8 mouse cellular contexts compared by ENCODE assay signal in the genomic region with DNA sequence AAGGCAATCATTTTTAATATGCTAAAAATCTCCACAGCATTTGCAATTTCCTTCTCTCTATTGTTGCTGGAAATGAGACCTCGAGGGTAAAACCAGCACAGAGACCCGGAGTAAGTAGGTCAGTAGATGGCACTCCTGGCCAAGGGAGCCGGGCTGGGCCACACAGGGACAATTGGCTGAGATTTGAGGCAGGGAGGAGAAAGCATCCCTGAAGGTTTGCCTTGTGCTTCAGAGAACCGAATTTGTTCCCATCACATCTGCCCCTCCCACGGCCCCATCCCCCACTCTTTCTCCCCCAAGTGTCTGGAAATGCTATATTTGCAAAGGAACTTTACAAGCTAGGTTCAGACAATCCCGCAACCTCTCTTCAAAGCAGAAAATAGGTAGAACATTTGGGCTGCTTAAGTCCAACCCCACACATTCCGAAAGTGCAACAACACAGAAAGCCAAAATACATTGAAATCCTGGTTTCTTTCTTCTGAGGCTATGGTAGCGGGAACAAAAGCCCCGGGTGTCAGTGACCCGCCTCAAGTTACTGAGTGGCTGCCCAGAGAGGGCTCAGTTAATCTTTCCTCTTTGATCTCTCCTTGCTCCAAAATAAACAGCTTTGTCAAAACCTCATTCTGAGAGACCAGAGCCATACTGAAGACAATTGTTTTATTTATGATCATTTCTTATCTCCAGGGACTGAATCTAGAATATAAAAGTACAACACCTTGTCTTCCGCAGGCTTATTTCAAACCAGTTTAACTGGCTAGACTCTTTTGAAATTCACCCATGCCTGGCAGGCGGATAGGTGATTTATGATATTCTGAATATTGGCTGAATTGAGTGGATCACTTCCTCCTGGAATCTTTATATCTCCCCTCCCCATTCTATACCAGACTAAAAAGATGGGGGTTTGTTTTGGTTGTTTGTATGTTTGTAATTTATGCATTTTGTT.
DNase-seq lines count a peak whose midpoint lies in the region; ATAC-seq and TF ChIP-seq lines count a peak whose summit lies in the region.

No protein-coding gene starts in this region.

- H3K4me1 ChIP-seq in heart, embryonic 10.5 days = peaks cover 17% of the 10 kb centered on the region
- no peaks in the 10 kb centered on the region for H3K4me1 ChIP-seq in kidney, postnatal 0 days (replicated peaks; ENCODE audit: insufficient read depth, low read length)
- H3K4me1 ChIP-seq in liver, embryonic 14.5 days (replicated peaks; ENCODE audit: control insufficient read depth in 2 of 2, insufficient read depth in 2 of 2, low read length in 1 of 2) = no peaks in the 10 kb centered on the region

- TF ChIP-seq EP300 in liver, embryonic 14.5 days (IDR thresholded peaks at IDR 0.05; ENCODE audit: low read depth) = no peak

- no peak overlapping the region for H3K9ac ChIP-seq in kidney, postnatal 0 days (ENCODE audit: low read depth, low read length)
- no peak overlapping the region for H3K9ac ChIP-seq in liver, embryonic 14.5 days (replicated peaks)

- H3K9me3 ChIP-seq in heart, embryonic 10.5 days = no peaks in the 10 kb centered on the region
- H3K9me3 ChIP-seq in kidney, postnatal 0 days (replicated peaks; ENCODE audit: low read length) = no peaks in the 10 kb centered on the region
- H3K9me3 ChIP-seq in liver, embryonic 14.5 days (ENCODE audit: control insufficient read depth, low read length) = no peaks in the 10 kb centered on the region

- H3K27ac ChIP-seq in heart, embryonic 10.5 days = no peak overlapping the region
- H3K27ac ChIP-seq in kidney, postnatal 0 days = no peak overlapping the region
- no peak overlapping the region for H3K27ac ChIP-seq in liver, embryonic 14.5 days

- H3K36me3 ChIP-seq in heart, embryonic 10.5 days = peaks cover 23% of the 10 kb centered on the region
- H3K36me3 ChIP-seq in kidney, postnatal 0 days (ENCODE audit: insufficient read depth, low read length) = peaks cover 4% of the 10 kb centered on the region; the same call in 1 of the 2 replicates
- peaks cover 78% of the 10 kb centered on the region for H3K36me3 ChIP-seq in liver, embryonic 14.5 days (replicated peaks; ENCODE audit: control insufficient read depth, insufficient read depth, low read depth)

- DNase-seq in urinary bladder, postnatal 14 days (ENCODE audit: low spot score) = peak; percentile 60
- DNase-seq in urinary bladder, postnatal 10 days (ENCODE audit: low spot score) = no peak
- peak; percentile 87 for DNase-seq in embryo, embryonic 10.5 days (ENCODE audit: low spot score)
- DNase-seq in heart, embryonic 10.5 days (ENCODE audit: low spot score) = peak; percentile 85
- DNase-seq in kidney, postnatal 0 days (ENCODE audit: low spot score) = peak; percentile 82
- DNase-seq in liver, embryonic 14.5 days (ENCODE audit: low read depth in 3 of 3, low spot score in 3 of 3) = no peak
- DNase-seq in retina, adult 2 months (ENCODE audit: low read depth, low spot score) = peak; percentile 13

- no peak overlapping the region for H3K4me3 ChIP-seq in heart, embryonic 10.5 days
- no peak overlapping the region for H3K4me3 ChIP-seq in kidney, postnatal 0 days (replicated peaks; ENCODE audit: low read depth, low read length)
- H3K4me3 ChIP-seq in liver, embryonic 14.5 days (ENCODE audit: insufficient read depth in 1 of 2, low read depth in 2 of 2, low read length in 2 of 2) = no peak overlapping the region

- peak overlapping the region; percentile 1; the same call in 1 of the 2 replicates for H3K4me2 ChIP-seq in kidney, postnatal 0 days (ENCODE audit: low read length)
- H3K4me2 ChIP-seq in liver, embryonic 14.5 days (ENCODE audit: low read depth) = no peak overlapping the region

- 32% methylated on average over 12 of the region's 12 CpGs for WGBS in heart, embryonic 10.5 days
- WGBS in kidney, postnatal 0 days = 14% methylated on average over 12 of the region's 12 CpGs
- 54% methylated on average over 12 of the region's 12 CpGs for WGBS in liver, embryonic 14.5 days (ENCODE audit: insufficient replicate concordance)

- TF ChIP-seq CTCF in kidney, postnatal 0 days (IDR thresholded peaks at IDR 0.05; ENCODE audit: low read depth) = peak; percentile 79
- TF ChIP-seq CTCF in liver, embryonic 14.5 days (IDR thresholded peaks at IDR 0.05; ENCODE audit: low read depth) = peak; percentile 58

- no peak for ATAC-seq in kidney, postnatal 0 days (replicated peaks; ENCODE audit: low FRiP score, low read depth)
- no peak for ATAC-seq in liver, embryonic 14.5 days (ENCODE audit: insufficient read depth)
- no peak for ATAC-seq in activated CD4-positive, CD25-positive, alpha-beta regulatory T cell, adult 4 months

- no peaks in the 10 kb centered on the region for H3K27me3 ChIP-seq in heart, embryonic 10.5 days (ENCODE audit: insufficient read depth, poor library complexity, severe bottlenecking)
- no peaks in the 10 kb centered on the region for H3K27me3 ChIP-seq in kidney, postnatal 0 days (ENCODE audit: insufficient read depth, low read length)
- no peaks in the 10 kb centered on the region for H3K27me3 ChIP-seq in liver, embryonic 14.5 days (ENCODE audit: control insufficient read depth, insufficient read depth, low read length)

Comparison
In these comparisons a context has a peak if more than half of its experiments do, and no peak if none do; other contexts are left out.
1. DNase-seq: peak in urinary bladder, postnatal 14 days (single experiment), embryo, embryonic 10.5 days (single experiment), heart, embryonic 10.5 days (single experiment), kidney, postnatal 0 days (single experiment) and retina, adult 2 months (single experiment); none in urinary bladder, postnatal 10 days (single experiment) and liver, embryonic 14.5 days (0 of 3).